Mouse (Mus musculus) bone marrow macrophage, adult 2 months (primary cell): ENCODE results near the gene Fign. TPM values are rescaled to one million over a fixed set of nuclear protein-coding genes. Genes with fewer than 3 reads are reported as not detected.

Experiments used
- H3K27ac ChIP-seq: 2 replicates; pipeline ENCODE4 v1.5.1; 2012; ENCODE audit warnings: low read depth, low read length; ENCODE audit not compliant: insufficient read depth
- H3K4me1 ChIP-seq: 2 replicates; pipeline ENCODE4 v1.6.1; 2012; ENCODE audit warnings: low read length; ENCODE audit not compliant: control insufficient read depth, insufficient read depth
- H3K4me3 ChIP-seq: 2 replicates; pipeline ENCODE4 v1.5.1; 2012; ENCODE audit warnings: mild to moderate bottlenecking, low read length, moderate library complexity; ENCODE audit not compliant: insufficient read depth
- CTCF ChIP-seq: IDR thresholded peaks from 2 replicates; pipeline ENCODE4 v1.5.1; 2012; ENCODE audit warnings: low read depth, mild to moderate bottlenecking, low read length, moderate library complexity
- POLR2A ChIP-seq: IDR thresholded peaks from 2 replicates; pipeline ENCODE4 v1.6.1; 2012; ENCODE audit warnings: mild to moderate bottlenecking, low read depth, low read length, borderline replicate concordance
- polyA plus RNA-seq: library from polyadenylated mRNA; stranded (reverse); fragments of >200 nt; gene quantifications from 2 replicates; pipeline ENCODE4 v1.2.4, GENCODE M21; 2012; ENCODE audit not compliant: missing spikeins, insufficient read depth, insufficient read length

The Fign gene
- polyA plus RNA-seq, 1 experiment, result not detected

DNA sequence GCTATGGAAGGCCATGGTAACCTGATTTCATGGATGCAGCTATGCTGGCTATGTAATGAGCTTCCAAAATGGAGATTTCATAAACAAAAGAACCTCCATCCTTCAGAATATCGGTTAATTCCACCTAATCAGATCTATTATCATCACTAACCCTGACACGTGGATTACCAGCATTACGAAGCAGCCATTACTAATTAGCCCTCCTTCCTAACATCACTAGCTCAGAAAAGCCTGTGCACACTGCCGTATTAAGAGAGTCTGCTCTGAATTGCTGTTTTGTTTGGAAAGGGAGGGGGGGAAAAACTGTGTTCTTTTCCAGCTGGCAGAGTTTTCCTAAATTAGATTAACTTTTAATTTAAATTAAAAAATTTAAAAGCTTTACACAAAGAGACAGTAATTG is 32.3 kb downstream of the Fign start:
- Histone ChIP-seq H3K4me1 (no peaks in the 10 kb centered on the region), H3K27ac (no peak overlapping the region), H3K4me3 (no peak overlapping the region)
- TF ChIP-seq CTCF (no peak), POLR2A (no peak)

DNA sequence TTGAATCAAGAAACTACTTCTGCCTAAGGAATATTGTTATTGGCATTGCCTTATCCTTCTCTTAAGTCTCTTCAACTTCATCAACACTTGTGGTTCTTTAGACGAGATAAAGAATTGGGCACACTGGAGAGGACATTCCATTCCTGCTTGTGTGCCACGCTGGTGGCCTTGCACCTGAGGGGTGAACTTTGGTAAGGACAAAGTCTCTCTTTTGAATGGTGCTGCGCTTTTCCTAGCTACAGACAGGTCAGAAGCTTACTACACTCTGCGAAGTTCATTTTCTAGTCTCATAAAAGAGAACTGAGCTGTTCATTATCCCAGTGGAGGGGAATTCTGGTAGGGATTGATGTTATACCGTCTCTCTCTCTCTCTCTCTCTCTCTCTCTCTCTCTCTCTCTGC is 38.4 kb downstream of the Fign start:
- no peak overlapping the region for H3K27ac ChIP-seq
- H3K4me3 ChIP-seq, result no peak overlapping the region
- TF ChIP-seq POLR2A, result no peak
- no peaks in the 10 kb centered on the region for H3K4me1 ChIP-seq

DNA sequence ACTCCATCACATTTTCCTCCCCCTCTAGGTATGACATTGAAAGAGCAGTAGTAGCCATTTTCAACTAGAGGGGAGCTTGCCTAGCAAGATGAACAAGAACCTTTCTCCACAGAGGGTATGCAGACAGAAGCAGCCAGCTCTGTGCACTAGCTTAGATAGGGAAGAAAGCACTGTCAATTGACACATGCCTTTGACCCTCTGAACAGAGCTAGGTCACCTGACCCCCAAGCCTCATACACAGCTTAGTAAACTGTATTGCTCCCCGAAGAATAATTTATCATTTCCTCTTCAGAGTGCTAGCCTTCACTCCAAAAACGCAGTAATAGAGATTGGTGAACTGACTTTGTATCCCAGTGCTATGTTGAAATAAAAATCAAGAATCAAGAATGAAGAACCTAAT is 49.7 kb downstream of the Fign start:
- Histone ChIP-seq H3K4me3 (no peak overlapping the region), H3K4me1 (no peaks in the 10 kb centered on the region), H3K27ac (no peak overlapping the region)
- TF ChIP-seq POLR2A (no peak), CTCF (no peak)

DNA sequence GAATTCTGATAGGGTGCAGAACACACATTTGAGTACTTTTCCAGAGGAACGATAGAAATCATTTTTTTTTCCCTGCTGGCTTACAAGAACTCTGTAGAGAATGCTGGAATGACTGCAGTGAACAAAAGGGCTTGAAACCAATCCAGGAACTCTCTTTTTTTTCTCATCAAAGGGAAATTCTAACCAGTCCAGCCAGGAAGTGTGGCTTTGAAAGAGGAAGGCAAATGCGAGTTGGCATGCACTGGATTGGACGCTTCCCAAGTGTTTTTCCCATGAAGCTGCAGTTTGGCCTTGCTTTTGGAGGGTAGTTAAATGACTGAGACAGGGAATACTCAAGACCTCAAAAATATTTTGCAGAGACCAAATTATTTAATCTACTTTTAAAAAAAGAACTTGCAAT is 54.7 kb downstream of the Fign start:
- no peak overlapping the region for H3K27ac ChIP-seq
- no peak overlapping the region for H3K4me3 ChIP-seq
- no peaks in the 10 kb centered on the region for H3K4me1 ChIP-seq
- no peak for TF ChIP-seq POLR2A
- no peak for TF ChIP-seq CTCF

DNA sequence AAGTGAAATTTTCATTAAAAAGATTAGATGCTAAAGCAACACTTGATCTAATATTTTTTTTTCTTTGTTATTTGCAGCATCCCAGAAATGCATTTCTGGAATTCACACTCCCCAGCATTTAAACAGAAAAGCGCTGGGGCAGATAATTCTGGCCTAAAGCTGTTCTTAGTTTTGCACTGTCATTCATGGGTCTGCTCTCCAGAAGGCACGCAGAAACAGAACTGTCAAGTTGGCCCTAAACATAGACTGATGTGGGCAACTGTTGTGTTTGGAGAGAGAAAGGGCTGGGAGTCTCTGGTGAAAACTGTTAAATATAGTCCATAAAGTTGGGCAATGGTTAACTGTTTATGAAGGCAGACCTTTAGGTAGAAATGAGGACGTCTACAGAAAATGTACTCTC is 62.4 kb downstream of the Fign start:
- TF ChIP-seq POLR2A (no peak), CTCF (no peak)
- H3K27ac ChIP-seq, result no peak overlapping the region
- no peak overlapping the region for H3K4me3 ChIP-seq
- H3K4me1 ChIP-seq, result no peaks in the 10 kb centered on the region

DNA sequence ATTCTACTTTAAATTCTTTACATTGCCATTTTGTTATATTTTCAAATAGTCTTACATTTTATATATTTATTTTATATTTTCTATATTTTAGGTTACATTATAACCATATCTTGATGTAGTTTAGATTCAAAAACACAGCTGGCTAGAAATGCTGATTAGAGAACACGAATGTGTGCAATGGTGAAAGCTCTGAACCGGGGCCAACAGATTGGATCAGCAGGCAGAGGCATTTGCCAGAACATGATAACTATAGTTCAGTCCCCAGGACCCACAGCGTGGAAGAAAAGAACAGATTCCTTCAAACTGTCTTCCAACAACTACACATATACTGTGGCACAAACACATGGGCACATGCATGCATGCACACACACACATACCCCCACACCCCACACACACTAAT is 64.0 kb downstream of the Fign start:
- no peak overlapping the region for H3K27ac ChIP-seq
- TF ChIP-seq POLR2A (no peak), CTCF (no peak)
- H3K4me3 ChIP-seq, result no peak overlapping the region
- no peaks in the 10 kb centered on the region for H3K4me1 ChIP-seq

DNA sequence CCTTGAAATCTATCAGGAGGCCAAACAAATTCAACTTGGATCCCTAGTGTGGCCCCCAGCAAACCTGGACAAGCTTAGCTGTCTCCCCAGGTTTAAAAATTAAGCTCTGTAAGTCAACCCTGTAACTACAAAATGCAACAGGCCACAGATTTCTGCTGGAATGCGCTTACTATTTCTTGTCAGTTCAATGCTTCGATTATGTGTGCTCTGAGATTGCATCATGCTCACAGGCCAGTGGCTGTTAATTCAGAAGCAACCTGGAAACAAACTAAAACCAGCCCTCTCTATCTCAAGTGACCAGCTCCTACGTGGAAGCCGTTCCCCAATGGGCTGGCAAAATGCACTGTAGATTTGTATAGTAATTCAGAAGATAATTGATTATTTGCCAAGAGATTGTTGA is 71.9 kb downstream of the Fign start:
- H3K4me3 ChIP-seq, result no peak overlapping the region
- no peak for TF ChIP-seq CTCF
- no peak for TF ChIP-seq POLR2A
- H3K27ac ChIP-seq, result no peak overlapping the region

DNA sequence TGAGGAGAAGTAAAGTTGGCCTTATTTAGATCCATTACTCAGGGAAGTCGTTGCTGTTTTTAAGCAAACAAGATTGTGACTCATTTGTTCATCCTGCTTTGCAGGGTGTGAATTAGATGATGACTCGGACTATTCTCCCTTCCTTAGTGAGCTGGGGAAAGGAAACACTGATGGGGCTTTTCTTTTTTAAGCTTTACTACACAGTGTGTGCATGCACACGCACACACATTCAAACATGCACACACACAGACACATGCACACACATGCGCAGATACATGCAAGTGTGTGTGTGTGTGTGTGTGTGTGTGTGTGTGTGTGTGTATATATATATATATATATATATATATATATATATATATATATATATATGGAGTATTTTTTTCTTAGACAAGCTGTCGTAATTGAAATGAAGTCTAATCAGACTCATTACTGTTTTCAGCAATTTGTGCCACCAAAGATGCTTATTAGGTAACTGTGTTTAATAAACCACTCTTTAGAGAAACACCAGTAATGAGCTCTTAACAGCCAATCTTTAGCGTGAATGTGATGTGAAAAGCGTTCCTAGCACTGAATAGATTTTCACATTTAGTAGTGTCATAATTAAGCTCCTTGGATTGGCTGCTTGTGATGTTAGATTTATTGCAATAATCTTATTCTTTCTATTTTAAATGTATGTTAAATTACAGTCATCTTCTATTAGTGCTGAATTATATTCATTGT is 103.4 kb downstream of the Fign start:
- Histone ChIP-seq H3K27ac (no peak overlapping the region), H3K4me1 (no peaks in the 10 kb centered on the region), H3K4me3 (no peak overlapping the region)
- TF ChIP-seq CTCF (no peak), POLR2A (no peak)

More for the DNA sequence above, 71.9 kb downstream of the Fign start:
- no peaks in the 10 kb centered on the region for H3K4me1 ChIP-seq

DNA sequence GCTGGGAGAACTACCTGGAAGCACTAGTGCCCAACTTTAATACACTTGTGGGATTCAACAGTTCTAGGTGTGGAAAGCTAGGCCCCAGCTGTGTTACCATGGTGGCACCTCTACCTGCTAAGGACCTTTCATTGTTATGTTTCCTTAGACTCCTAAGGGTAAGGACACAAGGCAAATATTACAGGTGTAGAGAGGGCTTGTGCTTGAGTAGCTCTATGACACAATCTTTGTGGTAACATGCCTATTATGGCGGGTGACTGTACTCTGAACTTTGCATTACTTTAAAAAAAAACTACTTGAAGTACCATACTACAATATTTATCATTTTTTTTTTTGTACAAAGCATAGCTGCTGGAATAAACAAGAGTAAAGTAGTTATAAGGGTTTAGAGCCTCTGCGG is 112.4 kb downstream of the Fign start:
- TF ChIP-seq POLR2A (no peak), CTCF (no peak)
- no peaks in the 10 kb centered on the region for H3K4me1 ChIP-seq
- H3K27ac ChIP-seq, result no peak overlapping the region
- H3K4me3 ChIP-seq, result no peak overlapping the region

DNA sequence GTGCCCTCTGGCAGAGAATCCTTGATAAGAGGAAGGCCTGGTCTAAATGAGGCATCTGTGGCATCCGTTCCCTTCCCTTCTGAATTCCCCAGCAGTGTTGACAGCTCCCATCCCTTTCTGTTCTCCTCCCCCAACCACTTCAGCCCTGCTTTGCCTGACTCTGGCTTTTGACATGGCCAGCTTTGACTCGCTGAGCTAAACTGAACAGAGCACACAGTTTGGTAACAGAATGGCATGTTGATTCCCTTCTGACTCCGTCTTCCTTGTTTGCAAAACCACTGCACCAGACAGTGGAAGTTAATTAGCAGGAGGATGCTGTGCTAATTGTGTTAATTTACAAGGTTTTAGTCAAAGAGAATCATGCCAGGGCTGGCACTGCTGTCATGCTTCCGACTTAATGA is 115.5 kb downstream of the Fign start:
- Histone ChIP-seq H3K27ac (no peak overlapping the region), H3K4me3 (no peak overlapping the region)

More for the DNA sequence above, 115.5 kb downstream of the Fign start:
- TF ChIP-seq CTCF (no peak), POLR2A (no peak)
- no peaks in the 10 kb centered on the region for H3K4me1 ChIP-seq
